Mouse (Mus musculus) G1E (cell line): ENCODE measurements around the gene Ace2. TPM values are rescaled to one million over a fixed set of nuclear protein-coding genes. Genes with fewer than 3 reads are reported as not detected.

Experiments
- ATAC-seq: 2 replicates; pipeline ENCODE4 v1.8.0; 2016; ENCODE audit warnings: mild to moderate bottlenecking; ENCODE audit not compliant: insufficient number of reproducible peaks, poor library complexity, low FRiP score, severe bottlenecking; ENCODE audit errors: extremely low read depth
- DNase-seq: peaks from one replicate; pipeline ENCODE4 v3.0.0; 2012; ENCODE audit warnings: low spot score
- H3K27me3 ChIP-seq: 2 replicates; pipeline ENCODE4 v1.6.1; 2012; ENCODE audit warnings: mild to moderate bottlenecking, low read length, inconsistent platforms; ENCODE audit not compliant: insufficient read depth
- H3K36me3 ChIP-seq: replicated peaks from 2 replicates; pipeline ENCODE3; 2012; ENCODE audit warnings: mild to moderate bottlenecking, inconsistent platforms
- H3K4me1 ChIP-seq: 2 replicates; pipeline ENCODE4 v1.6.1; 2012; ENCODE audit warnings: low read depth, low read length, inconsistent platforms, mixed read lengths; ENCODE audit not compliant: insufficient read depth
- H3K4me3 ChIP-seq: 2 replicates; pipeline ENCODE4 v1.5.1; 2012; ENCODE audit warnings: low read depth, mild to moderate bottlenecking, inconsistent platforms, low read length, moderate library complexity, mixed read lengths
- H3K9me3 ChIP-seq: replicated peaks from 2 replicates; pipeline ENCODE4 v1.6.1; 2012; ENCODE audit warnings: inconsistent platforms
- CTCF ChIP-seq: IDR thresholded peaks from 2 replicates; pipeline ENCODE4 v1.5.1; 2012; ENCODE audit warnings: low read depth, low read length, inconsistent platforms, mixed read lengths
- GATA1 ChIP-seq: IDR thresholded peaks from 2 replicates; pipeline ENCODE4 v1.6.1; 2012; ENCODE audit warnings: borderline replicate concordance, low read length, inconsistent platforms, mixed read lengths
- GATA2 ChIP-seq: IDR thresholded peaks from 2 replicates; pipeline ENCODE4 v1.6.1; 2012; ENCODE audit warnings: low read depth, low read length, inconsistent platforms, borderline replicate concordance
- POLR2AphosphoS5 ChIP-seq: IDR thresholded peaks from 2 replicates; pipeline ENCODE4 v1.6.1; 2012; ENCODE audit warnings: low read depth, low read length, inconsistent platforms; ENCODE audit not compliant: insufficient replicate concordance
- TAL1 ChIP-seq: conservative IDR thresholded peaks from 2 replicates; pipeline ENCODE4 v1.6.1; 2012; ENCODE audit warnings: low read depth, low read length, inconsistent platforms, mixed read lengths
- polyA plus RNA-seq: library from polyadenylated mRNA; stranded (reverse); fragments of >175 nt; gene quantifications from 2 replicates; pipeline ENCODE4 v1.2.3, GENCODE M21; 2012
- total RNA-seq, 2 experiments: library from RNA; stranded (forward) in 1 of 2; stranded (reverse) in 1 of 2; fragments of 200-1000 nt in 1 of 2; fragments of >200 nt in 1 of 2; fragmentation: Nextera tagmentation in 1 of 2; gene quantifications; 2 replicates each; pipeline ENCODE4 v1.2.3; 2014 to 2017

Gene Ace2
- total and polyA plus RNA-seq, 3 experiments: 0.05 TPM; not detected in 2

GRCm38 (mm10) chrX:164175311-164175710 is 36.2 kb downstream of the Ace2 start:
- Histone ChIP-seq H3K4me3 (no peak overlapping the region), H3K27me3 (no peaks in the 10 kb centered on the region), H3K36me3 (no peaks in the 10 kb centered on the region), H3K4me1 (peaks cover 27% of the 10 kb centered on the region), H3K9me3 (no peaks in the 10 kb centered on the region)
- TF ChIP-seq CTCF: no peak
- no peak for TF ChIP-seq GATA1
- no peak for TF ChIP-seq TAL1
- no peak for TF ChIP-seq POLR2AphosphoS5
- no peak for TF ChIP-seq GATA2
- ATAC-seq (no peak), DNase-seq (no peak)

- no peaks in the 10 kb centered on the region for H3K9me3 ChIP-seq
- no peak overlapping the region for H3K4me3 ChIP-seq
- TF ChIP-seq POLR2AphosphoS5 (no peak), TAL1 (no peak), CTCF (no peak), GATA1 (no peak), GATA2 (no peak)
- H3K4me1 ChIP-seq: peaks cover 27% of the 10 kb centered on the region
- no peaks in the 10 kb centered on the region for H3K36me3 ChIP-seq
- H3K27me3 ChIP-seq: no peaks in the 10 kb centered on the region
- DNase-seq: no peak
- no peak for ATAC-seq
Observed at GRCm38 (mm10) chrX:164175780-164176179, 36.6 kb downstream of the Ace2 start.

- no peak overlapping the region for H3K4me3 ChIP-seq
- no peak for ATAC-seq
- TF ChIP-seq POLR2AphosphoS5 (no peak), TAL1 (no peak), CTCF (no peak), GATA1 (no peak), GATA2 (no peak)
- no peak for DNase-seq
- peaks cover 18% of the 10 kb centered on the region for H3K4me1 ChIP-seq
- H3K9me3 ChIP-seq: no peaks in the 10 kb centered on the region
- no peaks in the 10 kb centered on the region for H3K36me3 ChIP-seq
- H3K27me3 ChIP-seq: no peaks in the 10 kb centered on the region
Observed at GRCm38 (mm10) chrX:164178856-164179255, 39.7 kb downstream of the Ace2 start.

- Histone ChIP-seq H3K4me3 (no peak overlapping the region), H3K9me3 (no peaks in the 10 kb centered on the region), H3K36me3 (no peaks in the 10 kb centered on the region), H3K4me1 (peaks cover 11% of the 10 kb centered on the region), H3K27me3 (no peaks in the 10 kb centered on the region)
- ATAC-seq: peak; percentile 45; the same call in 1 of the 2 replicates
- TF ChIP-seq GATA1 (no peak), CTCF (no peak), GATA2 (no peak), POLR2AphosphoS5 (no peak), TAL1 (no peak)
- no peak for DNase-seq
Observed at GRCm38 (mm10) chrX:164179746-164180145, 40.6 kb downstream of the Ace2 start.

- H3K4me3 ChIP-seq: no peak overlapping the region
- no peaks in the 10 kb centered on the region for H3K4me1 ChIP-seq
- H3K9me3 ChIP-seq: no peaks in the 10 kb centered on the region
- no peaks in the 10 kb centered on the region for H3K27me3 ChIP-seq
- no peak for TF ChIP-seq POLR2AphosphoS5
- peak; percentile 28; the same call in 1 of the 2 replicates for TF ChIP-seq CTCF
- no peak for DNase-seq
- ATAC-seq: peak; percentile 34; the same call in 1 of the 2 replicates
- H3K36me3 ChIP-seq: no peaks in the 10 kb centered on the region
Observed at GRCm38 (mm10) chrX:164183844-164184243, 44.7 kb downstream of the Ace2 start.

- ATAC-seq: no peak
- DNase-seq: no peak
- Histone ChIP-seq H3K4me1 (no peaks in the 10 kb centered on the region), H3K36me3 (no peaks in the 10 kb centered on the region), H3K4me3 (no peak overlapping the region), H3K27me3 (no peaks in the 10 kb centered on the region), H3K9me3 (no peaks in the 10 kb centered on the region)
- TF ChIP-seq GATA2: no peak
- no peak for TF ChIP-seq TAL1
- no peak for TF ChIP-seq CTCF
- no peak for TF ChIP-seq POLR2AphosphoS5
- TF ChIP-seq GATA1: no peak
Observed at GRCm38 (mm10) chrX:164189880-164190279, 50.7 kb downstream of the Ace2 start.
